Mouse (Mus musculus): ENCODE results near the gene Tnfrsf11a. TPM values are rescaled to one million over a fixed set of nuclear protein-coding genes. Genes with fewer than 3 reads are reported as not detected.

The Tnfrsf11a gene
- total RNA-seq, 2 experiments from 2014 or later: 1.3 to 1.6 TPM

DNA sequence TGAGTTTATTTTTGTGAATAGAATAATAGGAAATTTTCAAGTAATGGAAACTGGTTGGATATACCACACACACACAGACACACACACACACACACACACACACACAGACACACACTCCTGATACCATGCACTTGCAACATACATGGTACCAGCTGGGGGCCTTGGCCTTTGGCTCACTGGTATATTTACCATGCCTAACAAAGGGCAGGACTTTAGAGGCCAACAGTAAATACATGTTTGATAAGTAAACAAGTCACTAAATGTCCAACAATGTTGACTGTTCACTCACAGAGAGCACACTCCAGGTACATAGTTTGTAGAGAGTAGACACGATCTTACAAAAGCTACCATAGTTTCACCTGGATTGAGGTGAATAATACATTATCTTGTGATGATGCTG lies 104.6 kb downstream of the Tnfrsf11a start:
- ATAC-seq (replicated peaks; ENCODE audit: low FRiP score, poor library complexity, severe bottlenecking): no peak

DNA sequence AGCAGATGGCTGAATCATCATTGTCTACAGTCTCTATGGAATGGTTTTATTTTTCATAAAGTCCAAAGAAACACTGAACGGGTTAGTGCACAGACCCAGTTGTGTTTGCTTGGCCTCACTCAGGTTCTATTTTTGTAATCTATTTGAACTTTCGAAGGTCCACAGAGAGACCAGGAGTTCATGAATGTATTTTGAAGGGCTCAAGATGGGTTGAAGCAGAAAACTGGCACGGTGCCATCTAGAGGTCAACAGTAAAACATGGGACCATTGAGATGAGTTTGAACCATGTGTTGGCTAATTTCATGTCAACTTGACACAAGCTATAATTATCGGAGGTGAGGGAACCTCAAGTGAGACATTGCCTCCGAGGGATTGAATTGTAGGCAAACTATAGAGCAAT lies 105.1 kb downstream of the Tnfrsf11a start:
- no peak for ATAC-seq (replicated peaks; ENCODE audit: low FRiP score, poor library complexity, severe bottlenecking)

DNA sequence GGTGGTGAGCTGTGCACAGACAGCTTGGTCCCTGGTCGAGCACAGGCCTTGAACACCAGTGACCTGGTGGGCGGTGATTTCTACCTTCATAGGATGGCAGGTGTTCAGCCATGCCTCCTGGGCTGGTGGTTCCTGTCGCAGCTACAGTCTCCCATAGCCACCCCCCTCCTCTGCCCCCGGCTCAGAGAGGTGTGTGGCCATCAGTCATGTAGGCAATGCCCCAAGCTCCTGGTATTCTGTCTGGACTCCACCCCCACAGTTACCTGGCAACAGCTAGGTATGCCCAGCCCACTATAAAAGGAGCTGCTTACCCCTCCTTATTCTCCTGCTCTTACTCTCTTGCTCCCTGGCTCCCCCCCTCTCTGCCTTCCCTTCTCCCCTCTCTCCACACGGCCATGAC lies 105.8 kb downstream of the Tnfrsf11a start:
- no peak for ATAC-seq (replicated peaks; ENCODE audit: low FRiP score, poor library complexity, severe bottlenecking)

DNA sequence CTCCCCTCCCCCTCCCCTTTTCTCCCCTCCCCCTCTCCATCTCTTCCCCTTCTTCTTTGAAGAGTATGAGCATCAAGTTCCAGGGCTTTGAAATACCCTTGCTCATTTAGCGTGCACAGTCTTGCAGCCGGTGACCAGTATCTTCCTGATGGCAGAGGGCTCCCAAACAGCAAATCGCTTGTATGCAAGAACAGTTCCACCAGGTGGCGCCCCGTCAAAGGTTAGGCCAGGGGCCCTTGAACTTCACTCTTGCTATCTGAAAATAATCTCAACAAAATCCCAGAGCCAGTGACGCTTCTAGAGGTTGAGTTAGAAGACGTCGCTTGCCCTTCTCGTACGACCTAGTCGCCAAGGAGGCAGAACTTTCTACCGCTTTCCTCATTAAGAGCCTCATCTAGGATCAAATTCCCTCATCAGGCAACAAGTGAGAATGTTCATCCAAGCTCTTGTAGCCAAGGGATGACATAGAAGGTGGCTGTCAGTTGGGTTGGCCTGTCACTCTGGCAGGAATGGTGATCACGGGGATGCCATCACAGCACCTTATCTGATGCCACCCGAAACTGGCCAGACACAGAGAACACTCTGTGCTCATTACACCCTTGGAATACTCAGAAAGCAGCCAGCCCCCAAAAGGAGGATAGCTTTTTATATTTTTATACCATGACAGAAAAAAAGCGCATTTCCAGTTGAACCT lies 110.7 kb downstream of the Tnfrsf11a start:
- no peak for ATAC-seq (replicated peaks; ENCODE audit: low FRiP score, poor library complexity, severe bottlenecking)

DNA sequence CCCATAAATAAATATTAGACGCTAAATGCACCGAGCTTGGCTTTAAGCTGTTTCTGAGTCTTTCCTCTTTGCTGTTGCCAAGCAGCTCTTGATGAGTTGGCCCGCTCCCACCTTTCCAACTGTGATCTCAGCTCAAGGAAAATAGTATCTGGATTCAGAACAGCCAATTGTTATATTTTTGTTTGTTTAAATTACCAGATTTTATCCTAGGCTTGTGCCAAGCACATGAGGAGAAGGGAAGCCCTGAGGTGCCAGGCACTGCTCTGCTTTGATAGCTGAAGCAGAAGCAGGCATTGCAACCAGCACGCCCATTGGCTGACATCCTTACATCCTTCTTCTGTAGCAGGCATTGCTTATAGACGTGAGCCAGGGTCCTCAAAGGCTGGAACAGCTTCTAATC lies 114.5 kb downstream of the Tnfrsf11a start:
- no peak for ATAC-seq (replicated peaks; ENCODE audit: low FRiP score, poor library complexity, severe bottlenecking)

Other genes starting within 250 kb of the Tnfrsf11a start
- 13.0 and 27.4 TPM in 2 replicates for gene Pign, start 117.0 kb upstream of the Tnfrsf11a start, total RNA-seq (2015; ENCODE audit: low replicate concordance)
- 26.7 and 33.8 TPM in 2 replicates for gene Pign, start 117.0 kb upstream of the Tnfrsf11a start, total RNA-seq (2017; ENCODE audit: low replicate concordance)
- 69.2 and 70.4 TPM in 2 replicates for gene Relch, start 116.9 kb upstream of the Tnfrsf11a start, total RNA-seq (2015; ENCODE audit: low replicate concordance)
- 36.8 and 73.9 TPM in 2 replicates for gene Relch, start 116.9 kb upstream of the Tnfrsf11a start, total RNA-seq (2017; ENCODE audit: low replicate concordance)
- gene Zcchc2, start 209.7 kb downstream of the Tnfrsf11a start, total RNA-seq (2015; ENCODE audit: low replicate concordance): 6.1 and 8.4 TPM in 2 replicates
- 4.7 and 5.1 TPM in 2 replicates for gene Zcchc2, start 209.7 kb downstream of the Tnfrsf11a start, total RNA-seq (2017; ENCODE audit: low replicate concordance)